Mouse (Mus musculus) liver, embryonic 15.5 days (tissue): ENCODE measurements at regions not wholly inside any gene's neighbourhood (a gene's known extent, or its start where the extent isn't known, plus 50 kb on each side); places are given as distances from the start of the nearest gene placed in this dataset.

Source experiments
- ATAC-seq: fragments of 200-750 bp; cut with Nextera tagmentation; 2 replicates; pipeline ENCODE4 v1.8.0; 2017; ENCODE audit warnings: moderate number of reproducible peaks, mild to moderate bottlenecking, moderate library complexity; ENCODE audit not compliant: insufficient read depth
- H3K27ac ChIP-seq: fragments of 300-500 bp; sonication (generic); replicated peaks from 2 replicates; pipeline ENCODE4 v1.5.1; 2015; ENCODE audit warnings: mild to moderate bottlenecking, inconsistent platforms
- H3K27me3 ChIP-seq: fragments of 300-500 bp; sonication (generic); 2 replicates; pipeline ENCODE4 v1.6.1; 2015; ENCODE audit warnings: mild to moderate bottlenecking, inconsistent platforms
- H3K36me3 ChIP-seq: fragments of 300-500 bp; sonication (generic); replicated peaks from 2 replicates; pipeline ENCODE4 v1.6.1; 2015; ENCODE audit warnings: moderate library complexity, mild to moderate bottlenecking, inconsistent platforms
- H3K4me1 ChIP-seq: fragments of 300-500 bp; sonication (generic); replicated peaks from 2 replicates; pipeline ENCODE4 v1.6.1; 2015; ENCODE audit warnings: inconsistent platforms
- H3K4me2 ChIP-seq: fragments of 300-500 bp; sonication (generic); 2 replicates; pipeline ENCODE4 v1.6.1; 2015; ENCODE audit warnings: moderate library complexity, mild to moderate bottlenecking, inconsistent platforms
- H3K4me3 ChIP-seq: fragments of 300-500 bp; sonication (generic); replicated peaks from 2 replicates; pipeline ENCODE4 v1.5.1; 2015; ENCODE audit warnings: mild to moderate bottlenecking, inconsistent platforms
- H3K9ac ChIP-seq: fragments of 300-500 bp; sonication (generic); 2 replicates; pipeline ENCODE4 v1.6.1; 2015; ENCODE audit warnings: moderate library complexity, mild to moderate bottlenecking, inconsistent platforms
- H3K9me3 ChIP-seq: fragments of 300-500 bp; sonication (generic); replicated peaks from 2 replicates; pipeline ENCODE4 v1.6.1; 2016; ENCODE audit warnings: inconsistent platforms
- WGBS: fragments of 180-500 bp; shearing (Covaris S2); methylation state at CpG from one replicate; pipeline ENCODE4 v1.1.7; 2015; ENCODE audit warnings: mixed read lengths; ENCODE audit not compliant: insufficient replicate concordance; 5-methylcytosine and 5-hydroxymethylcytosine counted together

DNA sequence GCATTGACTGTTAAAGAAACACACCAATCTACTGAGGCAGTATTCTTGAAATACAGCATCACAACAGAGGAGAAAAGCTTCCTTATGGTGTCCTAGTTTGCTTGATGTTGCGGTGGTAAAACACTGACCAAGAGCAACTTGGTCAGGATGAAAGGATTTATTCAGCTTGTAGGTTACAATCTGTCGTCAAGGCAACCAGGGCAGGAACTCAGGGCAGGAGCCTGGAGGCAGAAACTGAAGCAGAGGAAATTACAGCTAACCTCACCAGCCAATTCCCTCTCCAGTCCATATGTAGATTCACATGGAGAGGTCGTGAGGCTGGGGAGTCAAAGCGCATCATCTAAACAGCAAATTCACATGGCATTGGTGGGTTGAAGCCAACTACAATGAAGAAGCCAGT lies 86.3 kb upstream of the Rxfp2 start:
- no peak overlapping the region for H3K4me3 ChIP-seq
- no peak overlapping the region for H3K4me2 ChIP-seq
- no peaks in the 10 kb centered on the region for H3K36me3 ChIP-seq
- 51% methylated on average over 4 of the region's 4 CpGs for WGBS
- H3K9ac ChIP-seq, result no peak overlapping the region
- H3K27me3 ChIP-seq, result no peaks in the 10 kb centered on the region
- no peaks in the 10 kb centered on the region for H3K4me1 ChIP-seq
- H3K9me3 ChIP-seq, result no peaks in the 10 kb centered on the region
- H3K27ac ChIP-seq, result no peak overlapping the region
- ATAC-seq, result no peak

DNA sequence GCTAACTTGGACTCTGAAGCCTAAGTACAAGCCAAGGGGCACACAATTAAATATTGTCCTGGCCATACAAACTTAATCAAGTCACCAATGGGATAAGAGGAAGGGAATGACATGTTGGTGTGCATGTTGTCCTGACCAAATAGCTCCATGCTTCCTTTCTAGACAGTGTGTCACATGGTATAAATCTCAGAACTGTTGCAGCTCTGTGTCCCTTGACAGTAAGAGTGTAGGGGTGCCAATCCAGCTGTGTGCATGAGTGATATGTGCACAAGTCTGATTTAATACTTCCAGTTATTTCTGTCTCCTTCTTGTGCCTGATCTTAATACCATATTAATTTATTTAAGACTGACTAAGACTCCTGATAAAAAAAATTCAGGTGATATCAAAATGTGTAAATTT lies 72.8 kb upstream of the Rxfp2 start:
- no peak overlapping the region for H3K9ac ChIP-seq
- no peak overlapping the region for H3K4me3 ChIP-seq
- H3K27ac ChIP-seq, result no peak overlapping the region
- no peaks in the 10 kb centered on the region for H3K4me1 ChIP-seq
- H3K36me3 ChIP-seq, result no peaks in the 10 kb centered on the region
- no peaks in the 10 kb centered on the region for H3K27me3 ChIP-seq
- H3K4me2 ChIP-seq, result no peak overlapping the region
- H3K9me3 ChIP-seq, result no peaks in the 10 kb centered on the region
- ATAC-seq, result no peak

DNA sequence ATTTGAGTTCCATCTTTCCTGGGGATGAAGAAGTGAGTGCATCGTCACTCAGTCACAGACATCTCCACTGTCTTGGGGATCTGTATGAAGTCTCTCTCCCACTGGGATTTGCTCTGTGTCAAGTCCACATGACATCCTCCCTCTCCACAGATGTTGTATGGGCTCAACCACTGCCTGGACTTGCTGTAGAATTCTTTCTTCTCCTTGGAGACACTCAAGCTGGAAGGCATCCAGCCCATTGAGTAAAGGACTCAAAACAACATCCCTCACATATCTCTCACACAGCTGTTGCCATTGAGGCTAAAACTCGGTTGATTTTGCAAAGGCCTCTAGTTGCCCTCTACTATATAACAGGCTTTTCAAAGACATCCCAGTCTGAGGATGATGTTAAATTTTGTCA lies 71.0 kb upstream of the Rxfp2 start:
- no peak for ATAC-seq
- H3K27ac ChIP-seq, result no peak overlapping the region
- H3K27me3 ChIP-seq, result no peaks in the 10 kb centered on the region
- H3K9me3 ChIP-seq, result no peaks in the 10 kb centered on the region
- H3K4me1 ChIP-seq, result no peaks in the 10 kb centered on the region
- no peak overlapping the region for H3K4me2 ChIP-seq
- 57% methylated on average over 2 of the region's 2 CpGs for WGBS
- no peaks in the 10 kb centered on the region for H3K36me3 ChIP-seq
- H3K9ac ChIP-seq, result no peak overlapping the region
- no peak overlapping the region for H3K4me3 ChIP-seq

DNA sequence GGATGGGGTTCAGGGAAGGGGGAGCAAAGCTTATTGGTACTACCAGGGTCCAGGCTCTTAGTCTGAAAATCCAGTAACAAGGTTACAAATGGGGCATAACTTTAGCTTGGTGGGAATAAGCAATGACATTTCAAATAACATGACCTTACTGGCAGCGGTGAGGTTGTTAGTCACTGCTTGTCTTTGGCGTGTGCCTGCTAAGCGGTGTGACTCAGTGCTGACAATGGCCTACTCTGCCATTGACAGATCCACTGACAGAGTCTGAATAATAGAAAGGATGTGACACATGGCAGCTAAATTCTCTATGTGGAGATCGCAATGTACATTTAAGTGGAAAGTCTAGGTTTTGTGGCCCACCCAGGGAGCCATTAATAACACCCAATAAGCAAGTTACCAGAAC lies 61.5 kb upstream of the Rxfp2 start:
- no peak overlapping the region for H3K4me3 ChIP-seq
- WGBS, result 73% methylated on average over 4 of the region's 4 CpGs
- no peak for ATAC-seq
- no peaks in the 10 kb centered on the region for H3K36me3 ChIP-seq
- no peak overlapping the region for H3K4me2 ChIP-seq
- H3K4me1 ChIP-seq, result no peaks in the 10 kb centered on the region
- no peaks in the 10 kb centered on the region for H3K9me3 ChIP-seq
- H3K27me3 ChIP-seq, result no peaks in the 10 kb centered on the region
- H3K27ac ChIP-seq, result no peak overlapping the region
- H3K9ac ChIP-seq, result no peak overlapping the region

DNA sequence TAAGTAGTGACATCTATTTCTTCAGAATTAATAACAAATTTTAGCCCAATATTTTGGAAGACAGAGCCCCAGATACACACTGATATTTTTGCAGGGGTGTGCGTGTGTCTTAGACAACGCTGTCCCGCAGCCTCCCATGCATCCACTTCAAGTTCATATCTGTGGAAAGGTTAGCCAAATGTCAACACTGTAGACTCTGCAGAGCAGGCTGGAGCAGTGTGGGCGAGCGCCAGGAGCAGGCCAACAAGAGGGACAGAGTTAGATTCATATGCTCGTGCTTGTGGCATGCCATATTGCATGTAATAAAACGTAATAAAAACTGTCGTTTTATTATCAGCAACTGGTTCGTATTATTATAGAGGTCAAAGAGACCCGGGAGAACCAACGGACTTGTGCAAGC lies 57.3 kb upstream of the Rxfp2 start:
- Histone ChIP-seq H3K36me3 (no peaks in the 10 kb centered on the region), H3K27ac (no peak overlapping the region), H3K4me1 (no peaks in the 10 kb centered on the region), H3K9ac (no peak overlapping the region), H3K4me3 (no peak overlapping the region), H3K4me2 (no peak overlapping the region), H3K27me3 (no peaks in the 10 kb centered on the region), H3K9me3 (no peaks in the 10 kb centered on the region)
- ATAC-seq, result no peak
- 64% methylated on average over 11 of the region's 11 CpGs for WGBS

DNA sequence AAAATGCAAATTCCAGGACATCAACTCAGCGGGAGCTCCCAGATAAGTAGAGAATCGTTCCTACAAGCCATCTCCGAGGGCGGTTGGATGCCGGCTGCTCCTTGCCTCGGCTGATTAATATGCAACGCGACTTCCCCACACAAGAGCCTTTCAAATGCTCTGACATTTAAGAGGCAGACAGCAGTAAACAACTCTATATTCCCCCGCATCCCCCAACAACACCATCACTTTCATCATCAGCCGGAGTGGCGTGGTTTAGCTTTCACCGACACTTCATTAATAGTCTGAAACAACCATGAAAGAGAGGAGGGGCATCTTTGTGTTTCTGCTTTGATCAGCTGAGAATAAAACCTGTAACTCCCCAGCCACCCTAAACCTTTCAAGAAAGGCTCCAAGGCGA lies 53.7 kb upstream of the Rxfp2 start:
- WGBS, result 28% methylated on average over 13 of the region's 13 CpGs
- no peak overlapping the region for H3K27ac ChIP-seq
- ATAC-seq, result no peak
- H3K36me3 ChIP-seq, result no peaks in the 10 kb centered on the region
- H3K9ac ChIP-seq, result no peak overlapping the region
- no peaks in the 10 kb centered on the region for H3K4me1 ChIP-seq
- no peak overlapping the region for H3K4me3 ChIP-seq
- no peak overlapping the region for H3K4me2 ChIP-seq
- no peaks in the 10 kb centered on the region for H3K27me3 ChIP-seq
- H3K9me3 ChIP-seq, result no peaks in the 10 kb centered on the region
